Mouse (Mus musculus): ENCODE data around the gene Calhm5.

GRCm38 (mm10) chr10:34071650-34072049, 24.7 kb downstream of the Calhm5 start:
- TF ChIP-seq POLR2A (IDR thresholded peaks at IDR 0.05; ENCODE audit: extremely low read depth, insufficient read depth, low read length) (no peak), CTCF (IDR thresholded peaks at IDR 0.05; ENCODE audit: low read depth, low read length) (no peak)

Data from liver, adult 2 months (tissue).